Mouse (Mus musculus): Measurements from ENCODE around the gene Rnaseh2c.

GRCm38 (mm10) chr19:5636571-5637041, 34.9 kb downstream of the Rnaseh2c start:
- no peak for TF ChIP-seq CTCF (IDR thresholded peaks at IDR 0.05; ENCODE audit: low read depth, low read length)
- no peak for TF ChIP-seq EP300 (IDR thresholded peaks at IDR 0.05; ENCODE audit: insufficient read depth, low read depth, low read length)
